Mouse (Mus musculus): ENCODE results near the gene Hoxa10. TPM values are rescaled to one million over a fixed set of nuclear protein-coding genes. Genes with fewer than 3 reads are reported as not detected.
A peak's percentile ranks its signal among the peaks of the same experiment; 100 is the strongest.

Hoxa10 gene
- total RNA-seq, 2 experiments from 2014 or later: not detected

DNA sequence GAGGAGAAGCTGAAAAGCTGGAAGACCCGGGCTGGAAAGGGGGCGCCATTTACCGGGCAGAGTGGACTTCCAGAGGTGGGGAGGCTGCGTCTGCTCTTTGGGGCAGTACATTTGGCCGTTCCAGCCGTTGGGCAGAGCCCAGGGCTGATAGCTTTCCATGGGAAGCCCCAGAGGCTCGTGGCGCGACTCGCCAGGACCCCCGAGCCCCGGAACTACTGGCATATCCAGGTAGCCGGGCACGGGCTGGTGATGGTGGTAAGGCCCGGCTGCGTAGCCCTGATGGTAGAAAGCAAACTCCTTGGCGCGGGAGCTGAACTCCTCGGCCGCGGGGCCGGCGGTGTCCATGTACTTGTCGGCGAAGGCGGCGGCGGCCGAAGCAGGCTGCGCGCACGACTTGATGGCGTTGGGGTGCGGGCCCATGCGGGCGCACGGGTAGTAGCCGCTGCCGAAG lies 19.2 kb upstream of the Hoxa10 start:
- H3K27ac ChIP-seq: no peak overlapping the region
- no peak for TF ChIP-seq CTCF (conservative IDR thresholded peaks at IDR 0.05)
- DNase-seq (ENCODE audit: low spot score in 2 of 2): no peak
- no peak overlapping the region for H3K4me3 ChIP-seq

DNA sequence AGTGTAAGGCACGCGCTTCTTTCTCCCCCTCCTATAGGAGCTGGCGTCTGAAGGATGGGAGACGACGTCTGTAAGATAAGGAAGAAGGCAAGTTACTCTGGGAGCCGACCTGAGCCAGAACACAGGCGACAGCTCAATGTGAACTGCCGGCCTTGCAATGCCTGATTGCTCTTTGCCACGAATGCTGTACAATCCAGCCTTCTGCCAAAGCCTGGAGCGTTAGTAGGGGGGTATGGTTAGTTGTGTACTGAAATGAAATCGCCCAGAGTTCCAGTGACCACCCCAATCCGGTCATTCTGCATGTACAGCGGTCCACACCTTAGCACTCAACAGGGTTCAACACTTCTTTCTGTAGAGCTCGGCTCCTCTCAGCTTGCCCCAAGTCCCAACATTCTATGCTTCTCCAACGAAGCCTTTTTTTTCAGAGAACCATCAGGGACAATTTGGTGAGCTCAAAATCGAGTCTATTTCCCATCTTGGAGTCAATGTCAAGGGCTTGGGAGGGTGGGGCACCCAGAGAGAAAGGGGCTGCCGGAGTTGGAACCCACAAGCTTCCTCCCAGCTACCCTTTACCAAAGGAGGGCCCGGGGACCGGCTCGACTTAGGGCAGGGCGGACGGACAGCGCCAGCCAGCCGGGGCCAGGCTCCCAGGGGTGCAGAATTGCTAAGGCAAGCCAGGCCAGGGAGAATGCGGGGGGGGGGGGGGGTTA lies 18.6 kb upstream of the Hoxa10 start:
- no peak for TF ChIP-seq CTCF (conservative IDR thresholded peaks at IDR 0.05)
- no peak overlapping the region for H3K27ac ChIP-seq
- no peak overlapping the region for H3K4me3 ChIP-seq
- DNase-seq (ENCODE audit: low spot score in 2 of 2): no peak

DNA sequence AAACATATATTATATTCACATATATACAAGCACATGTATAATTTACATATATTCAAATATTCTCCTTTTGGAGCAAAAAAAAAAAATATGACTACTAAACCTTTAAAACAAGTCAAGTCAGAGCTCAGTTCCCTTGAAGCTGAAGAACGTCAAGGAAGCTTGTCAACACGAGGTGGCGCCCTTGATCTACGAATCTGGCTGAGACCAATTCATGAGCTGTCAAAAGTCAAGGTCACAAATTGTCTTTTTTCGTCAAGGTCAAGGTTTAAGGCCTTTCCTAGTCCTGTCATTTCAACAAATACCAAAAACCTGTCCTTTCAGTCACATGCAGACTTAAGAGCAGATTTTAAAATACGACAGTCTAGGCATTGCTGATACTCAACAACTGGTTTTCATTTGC lies 16.3 kb upstream of the Hoxa10 start:
- Histone ChIP-seq H3K27ac (no peak overlapping the region), H3K4me3 (no peak overlapping the region)
- peak; percentile 37 to 73 for DNase-seq (ENCODE audit: low spot score in 2 of 2)
- TF ChIP-seq CTCF (conservative IDR thresholded peaks at IDR 0.05): peak; percentile 92

DNA sequence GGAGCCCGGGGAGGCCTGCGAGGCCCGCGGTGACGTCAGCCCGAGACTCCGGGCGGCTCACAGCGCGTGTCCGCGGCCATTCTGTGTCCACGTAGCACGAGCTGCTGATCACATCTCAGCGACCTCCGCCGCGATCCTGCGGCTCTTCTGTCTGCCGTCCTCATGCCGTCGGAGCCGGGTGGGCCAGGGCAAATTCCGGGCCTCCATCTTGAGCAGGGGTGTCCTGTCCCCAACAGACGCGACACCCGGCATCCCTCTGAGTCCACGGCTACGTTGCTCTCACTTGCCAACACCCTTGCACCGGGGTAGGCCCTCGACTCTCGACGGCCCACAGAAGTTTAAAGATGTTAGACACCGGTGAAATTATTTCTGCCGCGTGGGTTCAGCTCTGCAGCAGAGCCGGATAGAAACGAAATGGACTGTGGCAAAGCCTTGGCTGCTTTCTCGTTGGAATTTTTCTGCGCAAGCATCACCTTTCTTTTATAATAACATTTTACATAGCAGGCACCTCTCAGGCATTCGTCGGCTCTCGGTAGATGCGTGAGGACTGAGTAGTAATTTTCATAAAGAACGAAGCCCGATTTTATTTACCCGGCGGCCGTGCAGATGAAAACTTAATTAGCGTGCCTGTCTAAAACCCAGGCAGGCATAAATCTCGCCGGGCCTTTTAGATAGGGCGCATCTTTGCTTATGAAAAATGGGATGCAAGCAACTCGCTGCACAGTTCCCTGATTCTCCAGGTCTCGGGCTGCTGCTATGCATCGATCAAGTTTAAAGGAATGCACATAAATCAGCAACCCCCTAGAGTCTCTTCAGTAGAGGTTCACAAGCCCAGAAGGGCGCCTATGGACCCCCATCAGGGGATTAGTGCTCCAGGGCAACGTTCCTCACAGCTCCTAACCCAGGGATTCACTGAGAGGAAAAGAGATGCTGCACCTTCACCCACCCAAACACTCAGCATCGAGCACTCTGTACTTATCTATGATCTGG lies 13.2 kb upstream of the Hoxa10 start:
- Histone ChIP-seq H3K4me3 (no peak overlapping the region), H3K27ac (no peak overlapping the region)
- TF ChIP-seq CTCF (conservative IDR thresholded peaks at IDR 0.05): no peak
- DNase-seq (ENCODE audit: low spot score in 2 of 2): no peak

DNA sequence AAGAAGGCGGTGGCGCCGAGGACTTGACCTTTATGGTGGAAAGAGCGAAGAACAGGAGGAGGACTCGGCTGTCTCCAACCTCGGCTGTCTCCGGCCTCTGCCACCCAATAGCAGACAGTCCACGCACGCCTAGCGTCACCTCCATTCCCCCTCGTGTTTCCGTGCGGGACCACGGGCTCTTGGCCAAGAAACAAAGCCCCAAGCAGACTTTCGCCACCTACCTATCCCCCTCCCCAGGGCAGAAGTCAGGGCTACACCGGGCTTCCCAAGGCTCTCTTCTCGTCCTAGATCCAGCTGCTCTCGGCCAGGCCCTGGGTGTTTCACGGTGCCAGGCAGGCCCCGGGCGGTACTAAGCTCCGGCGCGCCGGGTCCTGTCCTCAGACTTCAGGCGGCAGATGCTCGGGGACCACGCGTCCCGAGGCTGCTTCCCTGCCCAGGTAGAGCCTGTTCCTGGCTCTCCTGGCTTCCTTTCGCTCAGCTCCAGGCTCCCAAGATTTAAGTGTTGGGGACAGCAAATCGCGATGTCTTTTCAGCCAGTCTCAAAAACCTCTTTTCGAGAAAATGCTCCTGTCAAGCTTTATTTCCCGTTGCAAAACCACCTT lies 12.2 kb upstream of the Hoxa10 start:
- Histone ChIP-seq H3K4me3 (no peak overlapping the region), H3K27ac (no peak overlapping the region)
- DNase-seq (ENCODE audit: low spot score in 2 of 2): no peak
- no peak for TF ChIP-seq CTCF (conservative IDR thresholded peaks at IDR 0.05)

DNA sequence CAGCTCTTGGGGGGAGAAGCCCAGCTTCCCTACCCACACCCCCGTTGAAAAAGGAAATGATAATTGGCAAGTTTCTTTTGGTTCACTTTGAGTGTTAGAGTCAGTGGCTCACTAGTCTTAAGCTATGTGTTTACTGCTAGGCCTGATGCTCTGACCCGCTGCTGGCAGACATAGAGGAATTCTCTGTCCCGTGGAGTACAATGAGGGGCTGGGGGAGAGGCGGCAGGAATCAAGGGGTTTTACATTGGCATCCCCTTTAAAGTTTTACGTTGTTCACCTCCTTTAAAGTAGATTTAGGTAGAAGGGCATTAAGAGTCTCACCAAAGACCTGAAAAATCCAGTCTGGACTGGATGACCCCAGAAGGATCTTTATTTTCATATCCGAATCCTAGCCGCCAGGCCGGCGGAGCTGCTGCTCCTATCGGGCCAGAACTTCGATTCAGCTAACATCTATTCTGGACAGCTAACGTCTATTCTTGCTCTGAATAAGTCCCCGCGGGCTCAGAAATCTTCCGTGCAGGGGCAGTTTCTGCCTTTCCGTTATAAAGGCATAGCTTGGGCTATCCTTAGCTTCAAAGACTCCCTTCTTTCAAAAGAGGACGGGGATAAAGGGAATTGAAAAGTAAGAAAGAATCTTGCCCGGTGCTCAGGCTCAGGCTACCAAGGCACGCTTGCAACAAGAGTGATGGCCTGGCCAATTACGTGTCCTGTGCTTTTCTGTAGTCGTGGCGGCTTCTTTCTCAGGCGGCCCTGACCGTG lies 11.5 kb upstream of the Hoxa10 start:
- TF ChIP-seq CTCF (conservative IDR thresholded peaks at IDR 0.05): no peak
- no peak overlapping the region for H3K4me3 ChIP-seq
- DNase-seq (ENCODE audit: low spot score in 2 of 2): no peak

DNA sequence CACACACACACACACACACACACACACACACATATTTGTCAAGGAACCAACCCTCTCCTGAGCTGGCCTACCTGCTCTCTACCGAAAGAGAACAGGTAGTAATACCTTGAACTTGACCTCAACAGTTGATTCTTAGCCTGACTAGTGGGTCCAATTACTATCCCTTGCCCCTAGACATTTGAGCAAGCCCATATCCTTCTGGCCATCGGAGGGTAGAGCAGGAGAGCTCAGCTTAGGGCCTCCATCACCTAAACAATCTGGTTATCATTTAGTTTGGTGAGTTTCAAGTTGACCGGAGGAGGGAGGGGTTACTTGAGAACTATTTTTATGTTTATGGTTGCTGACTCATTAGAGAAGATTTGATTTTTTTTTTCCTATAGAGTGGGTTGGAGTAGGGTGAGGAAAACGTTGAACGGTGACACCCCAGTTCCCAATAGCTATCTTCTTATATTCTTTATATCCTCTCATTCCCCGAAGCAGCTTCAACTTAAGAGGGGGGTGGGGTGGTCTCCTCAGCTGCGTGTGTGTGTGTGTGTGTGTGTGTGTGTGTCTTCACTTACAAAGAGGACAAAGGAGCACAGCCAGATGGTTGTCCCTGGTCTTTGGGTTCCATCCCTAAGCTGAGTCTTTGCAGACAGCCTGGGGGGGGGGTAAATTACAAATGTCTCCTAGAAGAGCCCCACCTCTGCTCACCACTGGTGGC lies 10.7 kb upstream of the Hoxa10 start:
- DNase-seq (ENCODE audit: low spot score in 2 of 2): no peak
- H3K27ac ChIP-seq: no peak overlapping the region
- no peak overlapping the region for H3K4me3 ChIP-seq
- TF ChIP-seq CTCF (conservative IDR thresholded peaks at IDR 0.05): no peak

More for the DNA sequence above, 11.5 kb upstream of the Hoxa10 start:
- no peak overlapping the region for H3K27ac ChIP-seq

DNA sequence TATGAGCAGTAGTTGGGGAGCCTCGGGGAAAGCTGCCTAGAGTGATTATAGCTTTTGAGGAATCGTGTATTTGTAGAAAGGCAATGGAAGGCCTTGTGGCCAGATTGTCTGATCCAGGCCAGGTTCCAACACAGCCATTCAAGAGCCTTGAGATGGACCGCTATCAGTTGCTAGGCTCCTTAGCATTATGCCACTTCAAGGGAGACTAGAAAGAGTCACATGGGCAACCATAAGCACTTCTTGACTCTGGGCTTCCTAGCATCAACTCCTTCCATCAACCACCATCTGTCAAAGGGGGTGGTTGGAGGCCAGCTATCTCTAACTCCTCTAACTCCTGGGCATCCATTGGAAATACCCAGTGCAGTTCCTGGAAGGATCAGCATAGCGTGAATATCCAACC lies 9.2 kb upstream of the Hoxa10 start:
- H3K27ac ChIP-seq: no peak overlapping the region
- no peak for TF ChIP-seq CTCF (conservative IDR thresholded peaks at IDR 0.05)
- no peak overlapping the region for H3K4me3 ChIP-seq
- DNase-seq (ENCODE audit: low spot score in 2 of 2): no peak

DNA sequence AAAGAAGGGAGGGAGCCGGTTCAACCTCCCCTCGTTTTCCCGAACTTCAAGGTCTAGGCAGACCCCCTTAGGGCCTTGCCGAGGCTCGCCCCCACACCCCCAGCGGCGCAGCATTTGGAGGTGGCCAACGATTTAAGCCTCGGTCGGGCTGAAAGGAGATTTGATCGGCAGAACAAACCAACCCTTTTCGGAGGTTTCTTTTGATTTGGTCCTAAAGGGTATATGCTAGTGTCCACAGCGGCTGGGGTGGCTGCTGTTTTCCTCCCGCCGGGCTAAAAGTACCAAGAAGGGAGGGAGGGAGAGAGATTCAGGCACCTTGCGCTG lies 8.7 kb upstream of the Hoxa10 start:
- Histone ChIP-seq H3K4me3 (no peak overlapping the region), H3K27ac (no peak overlapping the region)
- TF ChIP-seq CTCF (conservative IDR thresholded peaks at IDR 0.05): no peak
- DNase-seq (ENCODE audit: low spot score in 2 of 2): no peak

DNA sequence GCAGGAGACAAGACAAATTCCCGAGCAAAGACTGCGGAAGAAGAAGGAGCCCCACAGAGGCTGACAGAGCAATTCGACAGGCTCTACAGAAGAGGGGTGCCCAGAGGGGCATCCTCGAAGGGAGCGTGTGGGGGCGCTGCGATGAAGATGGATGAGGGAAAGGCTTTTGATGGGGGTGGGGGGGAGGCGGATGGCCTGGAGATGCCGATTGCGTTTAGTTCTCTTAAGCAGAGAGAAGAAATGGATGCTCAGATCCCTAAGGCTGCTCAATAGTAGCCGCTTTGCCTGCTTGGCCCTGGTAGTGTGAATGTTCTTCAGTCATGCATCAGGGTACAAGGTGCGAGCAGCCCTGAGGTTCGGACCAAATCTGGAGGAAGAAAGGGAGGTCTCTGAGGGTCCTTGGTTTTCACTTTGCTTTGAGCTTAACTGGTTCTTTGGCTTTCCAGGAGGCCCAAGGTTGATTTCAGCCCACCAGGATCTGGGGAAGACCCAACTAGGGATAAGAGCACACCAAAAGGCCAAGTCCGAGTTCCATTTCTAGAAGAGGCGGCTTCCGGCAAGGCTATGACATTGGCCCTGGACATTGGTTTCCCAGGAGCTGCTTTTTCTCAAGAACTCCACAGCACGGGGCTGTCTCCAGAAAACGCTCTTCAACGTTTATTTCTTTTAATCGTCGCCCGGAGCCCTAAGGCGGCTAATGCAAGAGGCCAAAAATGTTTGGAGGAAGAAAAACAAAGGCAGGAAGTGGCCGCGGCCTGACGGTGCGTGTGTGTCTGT lies 8.2 kb upstream of the Hoxa10 start:
- Histone ChIP-seq H3K4me3 (no peak overlapping the region), H3K27ac (no peak overlapping the region)
- DNase-seq (ENCODE audit: low spot score in 2 of 2): no peak
- TF ChIP-seq CTCF (conservative IDR thresholded peaks at IDR 0.05): no peak

Measured in layer of hippocampus, adult 2 months (tissue).